Mouse (Mus musculus): ENCODE data around the gene Tacr1. TPM values are rescaled to one million over a fixed set of nuclear protein-coding genes. Genes with fewer than 3 reads are reported as not detected.
A peak's percentile ranks its signal among the peaks of the same experiment; 100 is the strongest.

The Tacr1 gene
- polyA plus RNA-seq, 1 experiment from 2014 or later, result 4.6 TPM

DNA sequence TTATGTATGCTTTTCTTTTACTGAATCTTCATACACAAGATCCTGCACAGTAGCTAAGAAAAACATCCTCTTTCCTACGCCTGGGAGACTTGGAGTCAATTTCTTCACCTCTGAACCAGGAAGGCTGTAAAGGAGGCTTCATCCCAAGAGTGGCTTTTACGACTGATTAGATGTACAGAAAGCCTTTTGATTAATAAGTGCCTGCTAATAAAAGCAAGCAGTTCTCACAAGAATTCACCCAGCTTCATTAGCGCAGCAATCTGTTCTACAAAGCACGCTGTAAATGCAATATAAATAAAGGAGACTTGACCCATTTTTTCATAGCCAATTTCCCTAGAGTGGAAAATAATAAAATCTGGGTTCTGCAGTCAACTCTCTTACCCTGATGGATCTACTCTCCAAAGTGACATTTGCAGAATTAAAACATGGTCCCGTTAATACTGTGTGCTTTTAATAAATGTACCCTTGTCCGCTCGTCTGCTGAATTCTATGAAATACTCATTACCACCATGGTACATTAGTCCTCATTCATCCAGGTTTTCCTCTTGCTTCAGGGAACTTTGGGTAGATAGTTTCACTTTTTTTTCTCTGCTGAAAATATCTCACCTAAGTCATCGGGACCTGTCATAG is 193.4 kb downstream of the Tacr1 start:
- Histone ChIP-seq H3K27ac (no peak overlapping the region), H3K9ac (no peak overlapping the region), H3K4me1 (replicated peaks; ENCODE audit: control insufficient read depth, insufficient read depth, low read length) (no peaks in the 10 kb centered on the region), H3K4me2 (replicated peaks) (no peak overlapping the region), H3K4me3 (replicated peaks; ENCODE audit: low read length) (no peak overlapping the region), H3K9me3 (ENCODE audit: control insufficient read depth, low read length) (0 out of 2 replicates have a peak, but pooled peaks cover 6% of the 10 kb centered on the region), H3K27me3 (ENCODE audit: control insufficient read depth, insufficient read depth, low read length) (no peaks in the 10 kb centered on the region), H3K36me3 (replicated peaks; ENCODE audit: control insufficient read depth, insufficient read depth) (no peaks in the 10 kb centered on the region)
- DNase-seq (ENCODE audit: low spot score) (peak; percentile 32), ATAC-seq (ENCODE audit: low FRiP score) (no peak)
- WGBS, result 64% methylated on average over 8 of the region's 8 CpGs

- no peaks in the 10 kb centered on the region; the same call in 1 of the 2 replicates for H3K9me3 ChIP-seq (ENCODE audit: control insufficient read depth, low read length)
- H3K4me2 ChIP-seq (replicated peaks), result no peak overlapping the region
- H3K4me1 ChIP-seq (replicated peaks; ENCODE audit: control insufficient read depth, insufficient read depth, low read length), result 0 out of 2 replicates have a peak, but pooled peaks cover 9% of the 10 kb centered on the region
- ATAC-seq (ENCODE audit: low FRiP score), result no peak
- no peaks in the 10 kb centered on the region for H3K36me3 ChIP-seq (replicated peaks; ENCODE audit: control insufficient read depth, insufficient read depth)
- H3K4me3 ChIP-seq (replicated peaks; ENCODE audit: low read length), result no peak overlapping the region
- no peak for DNase-seq (ENCODE audit: low spot score)
- 79% methylated on average over 9 of the region's 9 CpGs for WGBS
- no peak overlapping the region for H3K9ac ChIP-seq
- H3K27ac ChIP-seq, result no peak overlapping the region
- H3K27me3 ChIP-seq (ENCODE audit: control insufficient read depth, insufficient read depth, low read length), result no peaks in the 10 kb centered on the region
These were observed 201.1 kb downstream of the Tacr1 start for GRCm38 (mm10) chr6:82603228-82603627.

DNA sequence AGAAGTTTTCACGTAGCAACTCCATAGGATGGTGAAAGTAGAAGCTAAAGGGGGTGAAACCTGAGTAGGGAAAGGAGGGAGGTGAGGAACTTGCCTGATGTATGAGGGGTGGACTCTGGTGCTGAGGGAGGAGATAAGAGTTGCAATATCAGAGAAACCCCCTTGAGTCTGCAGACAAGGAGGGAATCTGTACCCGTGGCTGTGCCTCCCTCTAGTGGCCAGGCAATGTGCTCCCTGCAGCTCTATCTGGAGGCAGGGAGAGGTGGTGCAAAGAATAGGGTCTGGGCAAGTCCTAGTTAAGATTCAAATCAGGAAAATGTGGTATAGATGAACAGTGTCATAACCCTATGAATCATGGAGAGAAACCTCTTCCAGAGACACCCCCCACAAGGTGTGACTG is 201.5 kb downstream of the Tacr1 start:
- WGBS, result 42% methylated on average over 2 of the region's 2 CpGs
- Histone ChIP-seq H3K27ac (no peak overlapping the region), H3K36me3 (replicated peaks; ENCODE audit: control insufficient read depth, insufficient read depth) (no peaks in the 10 kb centered on the region), H3K4me3 (replicated peaks; ENCODE audit: low read length) (no peak overlapping the region), H3K9me3 (ENCODE audit: control insufficient read depth, low read length) (no peaks in the 10 kb centered on the region; the same call in 1 of the 2 replicates), H3K4me2 (replicated peaks) (no peak overlapping the region), H3K9ac (no peak overlapping the region), H3K4me1 (replicated peaks; ENCODE audit: control insufficient read depth, insufficient read depth, low read length) (0 out of 2 replicates have a peak, but pooled peaks cover 9% of the 10 kb centered on the region), H3K27me3 (ENCODE audit: control insufficient read depth, insufficient read depth, low read length) (no peaks in the 10 kb centered on the region)
- ATAC-seq (ENCODE audit: low FRiP score), result no peak
- DNase-seq (ENCODE audit: low spot score), result peak; percentile 62

DNA sequence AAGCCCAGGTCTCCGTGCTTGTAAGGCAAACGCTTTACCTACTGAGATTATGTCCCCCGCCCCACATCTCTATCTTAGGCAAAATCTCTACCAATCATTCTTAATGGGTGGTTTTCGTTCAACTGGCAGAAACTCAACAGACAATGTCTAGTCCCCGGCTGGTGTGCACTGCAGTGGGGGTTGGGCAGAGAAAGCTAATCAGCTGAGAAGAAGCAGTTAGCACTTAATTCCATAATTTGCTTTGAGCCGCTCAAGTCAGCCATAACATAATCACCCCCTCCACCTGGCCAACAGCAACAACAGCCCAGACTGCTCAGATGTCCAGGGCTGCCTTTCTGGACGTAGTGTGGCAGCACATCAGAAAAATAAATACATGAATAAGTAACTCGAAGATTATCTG is 202.7 kb downstream of the Tacr1 start:
- DNase-seq (ENCODE audit: low spot score), result no peak
- WGBS, result 61% methylated on average over 8 of the region's 8 CpGs
- no peak for ATAC-seq (ENCODE audit: low FRiP score)

GRCm38 (mm10) chr6:82608756-82609155 is 206.6 kb downstream of the Tacr1 start:
- ATAC-seq (ENCODE audit: low FRiP score), result 0 out of 2 replicates have a peak, but pooled peaks have one; percentile 7
- H3K4me3 ChIP-seq (replicated peaks; ENCODE audit: low read length), result no peak overlapping the region
- no peaks in the 10 kb centered on the region for H3K9me3 ChIP-seq (ENCODE audit: control insufficient read depth, low read length)
- H3K4me1 ChIP-seq (replicated peaks; ENCODE audit: control insufficient read depth, insufficient read depth, low read length), result peaks cover 8% of the 10 kb centered on the region; the same call in 1 of the 2 replicates
- H3K27ac ChIP-seq, result peak overlapping the region; percentile 23; the same call in 1 of the 2 replicates
- H3K27me3 ChIP-seq (ENCODE audit: control insufficient read depth, insufficient read depth, low read length), result no peaks in the 10 kb centered on the region
- H3K36me3 ChIP-seq (replicated peaks; ENCODE audit: control insufficient read depth, insufficient read depth), result no peaks in the 10 kb centered on the region
- no peak overlapping the region for H3K9ac ChIP-seq
- H3K4me2 ChIP-seq (replicated peaks), result no peak overlapping the region
- no peak for DNase-seq (ENCODE audit: low spot score)
- 89% methylated on average over 4 of the region's 4 CpGs for WGBS

More for the DNA sequence above, 202.7 kb downstream of the Tacr1 start:
- H3K4me2 ChIP-seq (replicated peaks), result no peak overlapping the region
- H3K9me3 ChIP-seq (ENCODE audit: control insufficient read depth, low read length), result no peaks in the 10 kb centered on the region; the same call in 1 of the 2 replicates
- peaks cover 14% of the 10 kb centered on the region; the same call in 1 of the 2 replicates for H3K4me1 ChIP-seq (replicated peaks; ENCODE audit: control insufficient read depth, insufficient read depth, low read length)
- no peaks in the 10 kb centered on the region for H3K36me3 ChIP-seq (replicated peaks; ENCODE audit: control insufficient read depth, insufficient read depth)
- no peak overlapping the region for H3K9ac ChIP-seq
- no peaks in the 10 kb centered on the region for H3K27me3 ChIP-seq (ENCODE audit: control insufficient read depth, insufficient read depth, low read length)
- H3K27ac ChIP-seq, result no peak overlapping the region
- no peak overlapping the region for H3K4me3 ChIP-seq (replicated peaks; ENCODE audit: low read length)

- Histone ChIP-seq H3K9ac (no peak overlapping the region), H3K27me3 (ENCODE audit: control insufficient read depth, insufficient read depth, low read length) (no peaks in the 10 kb centered on the region), H3K36me3 (replicated peaks; ENCODE audit: control insufficient read depth, insufficient read depth) (no peaks in the 10 kb centered on the region), H3K4me1 (replicated peaks; ENCODE audit: control insufficient read depth, insufficient read depth, low read length) (peaks cover 8% of the 10 kb centered on the region; the same call in 1 of the 2 replicates), H3K4me3 (replicated peaks; ENCODE audit: low read length) (no peak overlapping the region), H3K27ac (no peak overlapping the region; the same call in 1 of the 2 replicates), H3K4me2 (replicated peaks) (0 out of 2 replicates have a peak overlapping the region, but pooled peaks have one; percentile 5), H3K9me3 (ENCODE audit: control insufficient read depth, low read length) (no peaks in the 10 kb centered on the region)
- DNase-seq (ENCODE audit: low spot score) (peak; percentile 52), ATAC-seq (ENCODE audit: low FRiP score) (peak; percentile 76; the same call in 1 of the 2 replicates)
- 37% methylated on average over 7 of the region's 7 CpGs for WGBS
These were observed 207.3 kb downstream of the Tacr1 start for GRCm38 (mm10) chr6:82609339-82609926.

Measured in hindbrain, embryonic 14.5 days (tissue).